Mouse (Mus musculus): ENCODE results near the gene Qdpr. TPM values are rescaled to one million over a fixed set of nuclear protein-coding genes. Genes with fewer than 3 reads are reported as not detected.

The Qdpr gene
- total RNA-seq (2021), result 100 to 1,000 TPM; 157 to 158 TPM
- long read RNA-seq, experiment 1, transcript Qdpr-201 (7 exons, 1,380 nt), result major isoform, 111 of 130 reads
- long read RNA-seq, experiment 1, transcript Qdpr-203 (7 exons, 1,232 nt), result minor isoform, 5 of 130 reads
- long read RNA-seq, experiment 1, partial matches to known transcripts, result 4 of 130 reads
- long read RNA-seq, experiment 1, other reads (novel, unspliced or antisense), result 9 of 130 reads
- long read RNA-seq, experiment 2, transcript Qdpr-201 (7 exons, 1,380 nt), result major isoform, 189 of 219 reads
- long read RNA-seq, experiment 2, partial matches to known transcripts, result 10 of 219 reads
- long read RNA-seq, experiment 2, other reads (novel, unspliced or antisense), result 16 of 219 reads

- peak; percentile 72 to 92 for DNase-seq (ENCODE audit: low spot score in 2 of 2)
Measured at GRCm38 (mm10) chr5:45449831-45450716, at the start of gene Qdpr. Gene Qdpr, minus strand, starts transcription at chr5:45450236.

- DNase-seq (ENCODE audit: low spot score in 2 of 2), result no peak
Measured at GRCm38 (mm10) chr5:45497564-45497963, 47.5 kb upstream of the Qdpr start.

DNA sequence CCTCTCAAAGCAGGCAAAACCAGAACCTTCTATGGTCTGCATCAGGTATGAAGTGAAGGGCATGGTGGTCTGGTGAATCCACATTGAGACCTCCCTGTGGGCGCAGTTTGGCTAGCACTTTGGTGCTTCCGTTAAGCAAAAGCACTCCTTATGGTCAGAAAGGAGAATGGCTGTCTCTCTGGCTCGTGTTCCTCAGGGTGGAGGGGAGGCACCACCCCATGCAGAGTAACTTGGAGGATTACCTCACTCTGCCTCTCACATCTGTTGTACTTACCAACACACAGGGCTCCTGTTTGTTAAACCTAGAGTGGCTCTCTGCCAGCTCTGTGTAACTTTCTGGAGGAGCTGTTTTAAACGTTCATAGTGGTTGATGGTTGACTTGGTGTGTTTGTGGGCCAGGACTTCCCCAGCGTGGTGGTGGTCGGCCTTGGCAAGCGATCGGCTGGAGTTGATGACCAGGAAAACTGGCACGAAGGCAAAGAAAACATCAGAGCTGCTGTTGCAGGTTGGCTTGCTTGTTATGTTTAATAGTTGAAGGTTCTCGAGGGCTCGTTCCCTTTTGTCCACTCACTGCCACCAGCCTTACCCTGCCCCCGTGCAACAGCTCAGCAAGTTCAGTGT is 47.0 kb upstream of the Qdpr start:
- no peak for DNase-seq (ENCODE audit: low spot score in 2 of 2)

GRCm38 (mm10) chr5:45496479-45496878 is 46.4 kb upstream of the Qdpr start:
- no peak for DNase-seq (ENCODE audit: low spot score in 2 of 2)

- no peak for DNase-seq (ENCODE audit: low spot score in 2 of 2)
Measured at GRCm38 (mm10) chr5:45496042-45496441, 46.0 kb upstream of the Qdpr start.

- no peak for DNase-seq (ENCODE audit: low spot score in 2 of 2)
Measured at GRCm38 (mm10) chr5:45495429-45495975, 45.5 kb upstream of the Qdpr start.

- no peak for DNase-seq (ENCODE audit: low spot score in 2 of 2)
Measured at GRCm38 (mm10) chr5:45494093-45494755, 44.2 kb upstream of the Qdpr start.

DNA sequence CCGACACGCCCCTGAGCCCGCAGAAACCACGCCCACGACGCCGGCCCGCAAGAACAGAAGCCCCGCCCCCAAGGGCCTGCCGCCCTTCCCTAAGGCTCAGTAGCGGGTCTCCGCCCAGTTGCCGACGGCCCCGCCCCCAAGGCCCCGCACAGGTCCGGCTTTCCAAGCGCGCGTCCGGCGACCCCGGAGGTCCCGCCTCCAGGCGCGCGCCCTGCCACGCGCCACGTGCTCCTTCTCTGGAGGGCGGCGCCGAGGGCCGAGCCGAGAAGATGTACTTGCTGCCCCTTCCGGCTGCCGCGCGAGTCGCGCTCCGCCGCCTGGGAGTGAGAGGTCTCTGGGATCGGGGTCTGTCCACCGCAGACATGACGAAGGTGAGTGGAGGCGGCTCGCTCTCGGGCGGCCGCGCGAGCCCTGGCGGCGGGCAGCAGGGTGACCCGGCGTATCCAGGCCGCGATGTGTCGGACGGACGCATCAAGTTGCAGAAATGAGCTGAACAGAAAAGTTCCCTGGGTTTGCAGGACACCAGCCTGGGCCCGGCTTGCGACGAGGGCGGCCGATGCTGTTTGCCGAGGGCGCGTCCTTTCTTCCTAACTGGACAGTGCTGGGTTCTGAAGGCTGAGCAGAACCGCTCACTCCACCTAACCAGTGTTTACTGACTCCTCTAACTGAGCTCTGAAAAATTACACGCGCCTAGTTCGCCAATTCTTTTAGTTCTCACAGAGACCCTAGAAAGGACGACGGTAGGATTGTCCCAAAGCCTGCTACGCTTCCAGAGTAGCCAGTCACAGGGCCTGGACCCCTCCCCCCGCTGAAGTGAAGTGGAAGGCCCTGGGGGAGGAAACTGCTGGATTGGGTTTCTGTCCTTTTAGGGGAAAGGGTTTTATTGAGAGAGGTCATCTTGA is 43.4 kb upstream of the Qdpr start, which contains the start of gene Lap3:
Gene Lap3 (plus strand): TSS at position 184 of the 902 bp plus-strand sequence.
- DNase-seq (ENCODE audit: low spot score in 2 of 2), result peak; percentile 96 to 99

GRCm38 (mm10) chr5:45491776-45492175 is 41.7 kb upstream of the Qdpr start:
- DNase-seq (ENCODE audit: low spot score in 2 of 2), result no peak

DNA sequence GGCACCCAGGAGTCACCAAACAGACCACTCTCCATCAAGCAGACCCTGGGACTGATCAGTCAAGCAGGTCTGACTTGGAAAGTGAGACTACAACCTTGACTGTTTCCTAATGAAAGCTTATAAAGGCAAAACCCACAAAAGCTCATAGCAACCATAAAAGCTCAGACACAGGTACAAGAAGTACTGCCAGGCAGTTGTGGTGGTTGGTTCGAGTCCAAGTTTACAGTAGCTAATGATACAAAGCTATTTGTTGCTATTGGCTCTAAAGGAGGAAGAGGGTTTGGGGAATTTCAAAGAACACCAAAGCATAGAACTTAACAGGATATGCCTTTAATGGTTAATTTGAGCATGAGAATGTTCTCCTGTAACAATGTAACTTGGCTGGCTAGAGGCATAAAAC is 33.6 kb upstream of the Qdpr start:
- no peak for DNase-seq (ENCODE audit: low spot score in 2 of 2)

GRCm38 (mm10) chr5:45482607-45483006 is 32.6 kb upstream of the Qdpr start:
- DNase-seq (ENCODE audit: low spot score in 2 of 2), result no peak

DNA sequence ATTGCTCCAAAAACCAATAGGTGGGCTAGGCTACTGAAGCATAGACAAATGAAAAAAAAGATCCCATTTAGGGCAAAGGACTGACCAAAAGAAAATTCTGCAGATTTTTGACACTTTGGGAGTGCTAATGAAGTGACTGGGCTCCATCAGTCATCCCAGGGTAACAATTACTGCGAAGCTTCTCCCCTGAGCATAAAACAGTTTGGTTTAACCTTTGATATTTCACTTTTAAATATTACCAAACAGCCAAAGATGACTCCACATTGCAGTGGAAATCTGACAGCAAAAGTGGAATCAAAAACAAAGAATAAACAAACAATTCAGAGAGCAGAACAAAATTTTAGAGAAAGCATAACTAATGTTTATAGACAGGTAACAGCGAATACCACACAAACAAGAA is 31.1 kb upstream of the Qdpr start:
- DNase-seq (ENCODE audit: low spot score in 2 of 2), result no peak

- no peak for DNase-seq (ENCODE audit: low spot score in 2 of 2)
Measured at GRCm38 (mm10) chr5:45480066-45480465, 30.0 kb upstream of the Qdpr start.

- DNase-seq (ENCODE audit: low spot score in 2 of 2), result no peak
Measured at GRCm38 (mm10) chr5:45477601-45478000, 27.6 kb upstream of the Qdpr start.

DNA sequence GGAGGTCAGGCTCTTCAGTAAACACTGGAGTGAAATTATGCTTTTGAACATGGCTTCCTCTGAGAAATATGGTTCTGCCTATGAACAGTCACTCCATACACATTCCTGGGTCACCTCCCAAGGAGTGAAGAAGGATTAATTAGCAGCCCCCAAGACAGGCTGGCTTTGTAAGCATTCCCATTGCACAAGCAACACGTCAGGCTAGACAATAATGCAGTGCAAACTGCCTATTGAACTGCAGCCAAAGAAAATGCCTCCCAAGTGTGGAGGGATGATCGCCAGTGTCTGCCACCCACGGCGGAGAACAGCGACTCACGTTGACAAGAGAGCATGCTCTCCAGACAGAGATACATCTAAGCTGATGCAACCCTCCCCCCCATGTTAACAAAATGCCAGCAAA is 26.3 kb upstream of the Qdpr start:
- DNase-seq (ENCODE audit: low spot score in 2 of 2), result no peak

GRCm38 (mm10) chr5:45475771-45476170 is 25.7 kb upstream of the Qdpr start:
- no peak for DNase-seq (ENCODE audit: low spot score in 2 of 2)

GRCm38 (mm10) chr5:45474758-45475157 is 24.7 kb upstream of the Qdpr start:
- no peak for DNase-seq (ENCODE audit: low spot score in 2 of 2)

DNA sequence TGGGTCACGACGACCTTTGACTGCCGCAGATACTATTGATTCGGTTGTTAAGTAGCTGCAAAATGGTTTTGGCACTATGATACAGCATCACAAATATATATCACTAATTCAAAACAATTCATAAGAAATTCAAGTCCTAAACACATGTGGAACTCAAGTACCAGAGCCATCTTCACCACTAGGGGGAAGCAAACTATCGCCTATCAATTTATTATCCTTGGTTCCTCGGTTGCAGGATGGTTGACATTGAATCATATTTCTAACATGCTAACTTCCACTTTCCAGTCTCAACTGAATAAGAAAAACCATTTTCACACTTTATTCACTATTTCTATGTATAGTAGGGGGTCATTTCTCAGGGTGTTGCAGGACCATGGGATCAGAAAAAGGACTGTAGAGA is 24.2 kb upstream of the Qdpr start:
- no peak for DNase-seq (ENCODE audit: low spot score in 2 of 2)

GRCm38 (mm10) chr5:45473521-45473920 is 23.5 kb upstream of the Qdpr start:
- no peak for DNase-seq (ENCODE audit: low spot score in 2 of 2)
